Mouse (Mus musculus): ENCODE results near the gene Naa38.

The Naa38 gene

DNA sequence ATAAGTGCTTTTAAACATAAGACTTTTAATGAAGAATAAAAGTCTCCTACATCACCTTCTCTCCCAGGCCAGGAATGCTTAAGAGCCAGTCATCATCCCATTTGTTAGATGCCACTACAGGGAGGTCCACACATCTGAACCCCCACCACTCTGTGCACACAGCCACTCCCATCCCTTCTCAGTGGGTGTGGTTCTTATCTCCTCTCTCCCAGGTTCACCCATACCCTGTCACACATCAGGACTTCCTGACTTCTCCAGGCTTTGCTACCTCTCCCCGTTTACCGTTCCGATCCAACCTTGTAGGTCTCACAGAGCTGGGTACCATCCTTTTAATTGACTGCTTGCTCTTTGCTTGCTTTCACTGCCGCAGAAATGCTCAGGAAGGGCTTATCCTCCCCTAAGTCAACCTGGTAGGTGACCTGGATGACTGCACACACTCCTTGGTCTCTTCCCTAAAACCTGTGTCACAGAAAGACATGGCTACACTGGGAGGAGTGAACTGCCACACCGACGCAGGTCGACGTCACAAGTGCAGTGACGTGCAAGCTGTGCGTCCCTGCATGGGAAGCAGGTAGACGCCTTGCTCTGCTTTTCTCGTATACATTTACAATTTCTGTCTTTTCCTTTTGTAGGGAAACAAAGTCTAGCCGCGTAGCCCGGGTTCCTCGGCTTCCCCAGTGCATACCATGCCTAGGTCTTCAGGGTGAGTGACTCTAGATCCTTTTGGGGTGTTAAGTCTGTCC lies 21.9 kb upstream of the Naa38 start:
- no peak for DNase-seq

DNA sequence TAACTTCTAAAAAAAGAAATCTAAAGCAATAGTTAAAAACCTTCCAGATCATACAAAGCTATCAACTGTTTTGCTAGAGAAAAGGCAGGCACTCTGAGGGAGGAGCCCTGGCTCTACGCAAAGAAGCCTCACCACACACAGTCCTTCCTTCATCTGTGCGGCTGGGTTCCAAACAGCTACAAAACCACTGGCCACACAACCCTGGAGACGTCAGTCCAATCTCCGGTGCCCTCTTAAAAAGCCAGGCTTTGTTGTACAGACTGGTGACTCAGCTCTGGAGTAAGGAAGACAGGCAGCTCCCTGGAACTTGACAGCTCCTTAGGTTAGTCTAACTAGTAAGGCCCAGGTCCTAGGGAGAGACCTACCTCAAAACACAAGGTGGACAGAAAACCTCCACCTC lies 19.6 kb upstream of the Naa38 start:
- no peak for DNase-seq

DNA sequence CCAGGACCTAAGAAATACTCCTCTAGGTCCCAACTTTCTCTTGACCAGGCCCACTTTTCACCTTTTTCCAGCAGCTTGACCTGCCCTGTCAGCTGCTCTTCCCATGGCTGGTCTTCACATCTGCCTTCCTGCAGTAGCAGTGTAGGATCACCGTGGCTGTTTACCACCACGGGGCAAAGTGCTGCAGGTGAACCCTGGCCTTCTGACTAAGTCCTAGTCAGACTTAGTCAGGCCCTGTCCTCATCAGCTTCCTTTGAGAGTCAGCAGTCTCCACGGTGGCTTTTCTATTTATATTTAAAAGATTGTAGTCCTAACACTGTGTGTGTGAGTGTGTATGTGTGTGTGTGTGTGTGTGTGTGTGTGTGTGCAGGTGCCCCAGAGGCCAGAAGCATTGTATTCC lies 17.5 kb upstream of the Naa38 start:
- peak; percentile 71 to 92 for DNase-seq

DNA sequence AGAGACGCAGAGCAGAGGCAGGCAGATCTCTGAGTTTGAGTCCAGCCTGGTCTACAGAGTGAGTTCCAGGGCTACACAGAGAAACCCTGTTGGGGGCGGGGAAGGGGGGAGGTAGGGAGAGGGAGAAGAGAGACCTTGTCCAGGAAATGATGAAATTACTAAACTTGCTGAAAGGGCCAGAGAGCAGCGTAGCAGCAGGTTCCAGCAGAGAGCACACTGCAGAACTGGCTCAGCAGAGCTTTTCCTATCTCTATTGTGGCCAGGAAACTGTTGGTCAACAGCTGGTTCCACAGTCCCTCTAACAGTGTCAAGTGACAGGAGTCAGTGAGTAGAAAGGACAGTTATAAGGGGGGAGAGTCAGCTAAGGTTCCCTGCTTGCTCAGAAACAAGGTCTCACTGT lies 15.7 kb upstream of the Naa38 start:
- no peak for DNase-seq

DNA sequence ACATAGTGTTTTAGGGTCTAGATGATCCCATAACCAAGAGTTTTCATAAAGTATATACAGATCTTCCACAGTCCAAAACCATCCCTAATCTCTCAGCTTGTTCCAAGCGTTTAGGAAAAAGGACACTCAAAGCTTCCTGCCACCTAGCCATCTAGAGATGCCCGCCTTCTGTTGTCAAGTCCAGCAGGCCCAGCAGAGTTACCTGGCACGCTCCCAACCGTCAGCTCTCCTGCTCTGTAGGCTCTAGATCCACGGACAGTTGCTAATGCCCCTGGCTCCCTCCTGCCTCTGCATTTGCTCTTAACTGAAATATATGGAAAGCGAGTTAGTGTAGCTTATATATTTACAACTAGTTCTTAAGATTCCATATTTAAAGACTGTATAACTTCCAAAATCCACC lies 13.9 kb upstream of the Naa38 start:
- peak; percentile 74 to 77 for DNase-seq

DNA sequence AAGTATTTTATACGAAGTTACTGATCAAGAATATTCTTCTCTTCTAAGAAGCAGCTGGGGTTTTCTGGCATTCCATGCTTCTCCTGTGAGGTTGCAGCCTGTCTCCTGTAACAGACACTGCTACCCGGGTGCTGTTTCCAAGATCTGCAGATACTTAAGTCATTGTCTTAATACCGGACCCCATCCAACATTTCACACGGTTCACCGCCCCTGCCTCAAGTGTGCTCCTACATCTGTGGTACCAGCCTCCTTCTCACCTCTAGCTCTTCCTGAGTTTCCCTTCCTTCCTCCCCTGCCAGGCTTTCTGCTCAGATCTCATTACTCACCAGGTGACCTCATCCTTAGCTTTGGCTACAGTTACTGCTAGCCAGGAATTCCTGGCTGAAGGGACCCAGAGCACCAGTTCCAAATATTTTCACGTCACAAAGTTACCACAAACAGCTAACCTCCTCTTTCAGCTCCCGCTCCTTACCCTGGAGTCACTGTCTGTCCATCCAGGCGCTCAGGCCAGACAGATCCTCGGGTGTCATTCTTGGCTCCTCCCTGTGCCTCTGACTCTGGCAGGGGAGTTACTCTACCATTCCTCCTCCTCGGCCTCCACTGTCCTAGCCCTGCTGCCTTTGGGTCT lies 12.7 kb upstream of the Naa38 start:
- DNase-seq: peak in 1 of 2 experiments; percentile 40

DNA sequence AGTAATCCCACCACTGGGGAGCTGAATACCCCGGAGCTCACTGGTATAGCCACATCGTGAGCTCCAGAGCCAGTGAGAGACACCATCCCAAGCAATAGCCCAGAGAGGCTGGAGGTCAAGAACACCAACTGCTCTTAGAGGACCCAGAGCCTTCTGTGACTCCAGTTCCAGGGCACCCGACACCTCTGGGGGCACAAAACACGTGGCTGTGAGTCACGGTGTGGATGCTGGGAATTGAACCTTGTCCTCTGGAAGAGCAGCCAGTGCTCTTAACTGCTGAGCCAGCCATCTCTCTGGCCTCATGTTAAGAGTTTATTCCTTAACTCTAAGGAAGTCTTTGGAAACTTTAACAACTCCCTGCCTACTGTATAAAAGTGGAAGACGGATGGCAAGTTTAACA lies 10.3 kb upstream of the Naa38 start:
- DNase-seq: peak; percentile 81 to 93

DNA sequence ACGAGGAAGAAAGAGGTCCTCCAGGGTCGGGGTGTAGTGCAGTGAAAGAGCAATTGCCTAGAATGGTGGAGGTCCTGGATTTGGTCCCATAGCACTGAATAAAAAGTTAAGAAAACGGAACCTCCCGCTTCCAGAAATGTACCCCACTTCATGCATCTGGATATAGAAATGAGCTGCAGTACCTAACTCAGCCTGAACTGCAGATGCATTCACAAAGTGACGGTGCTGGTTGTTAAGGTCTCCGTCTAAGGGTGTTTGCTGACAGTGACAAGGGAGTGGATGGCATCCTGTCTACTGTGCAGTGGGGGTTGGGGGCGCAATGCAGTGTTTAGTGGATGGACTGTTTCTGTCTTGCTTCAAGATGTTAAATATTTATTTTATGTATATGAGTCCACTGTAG lies 8.5 kb upstream of the Naa38 start:
- DNase-seq: no peak

DNA sequence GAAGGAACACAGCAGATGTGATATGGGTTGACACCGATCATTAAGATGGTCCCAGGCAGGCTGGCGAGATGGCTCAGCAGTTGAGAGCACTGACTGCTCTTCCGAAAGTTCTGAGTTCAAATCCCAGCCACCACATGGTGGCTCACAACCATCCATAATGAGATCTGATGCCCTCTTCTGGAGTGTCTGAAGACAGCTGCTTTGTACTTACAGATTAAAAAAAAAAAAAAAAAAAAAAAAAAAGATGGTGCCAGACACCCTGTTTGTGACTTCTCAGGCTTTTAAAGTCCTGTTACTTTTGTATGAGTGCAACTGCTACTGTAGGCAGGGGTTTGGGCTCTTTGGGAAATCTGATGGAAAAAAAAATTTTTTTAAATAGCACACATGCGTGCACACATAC lies 6.6 kb upstream of the Naa38 start:
- DNase-seq: no peak

DNA sequence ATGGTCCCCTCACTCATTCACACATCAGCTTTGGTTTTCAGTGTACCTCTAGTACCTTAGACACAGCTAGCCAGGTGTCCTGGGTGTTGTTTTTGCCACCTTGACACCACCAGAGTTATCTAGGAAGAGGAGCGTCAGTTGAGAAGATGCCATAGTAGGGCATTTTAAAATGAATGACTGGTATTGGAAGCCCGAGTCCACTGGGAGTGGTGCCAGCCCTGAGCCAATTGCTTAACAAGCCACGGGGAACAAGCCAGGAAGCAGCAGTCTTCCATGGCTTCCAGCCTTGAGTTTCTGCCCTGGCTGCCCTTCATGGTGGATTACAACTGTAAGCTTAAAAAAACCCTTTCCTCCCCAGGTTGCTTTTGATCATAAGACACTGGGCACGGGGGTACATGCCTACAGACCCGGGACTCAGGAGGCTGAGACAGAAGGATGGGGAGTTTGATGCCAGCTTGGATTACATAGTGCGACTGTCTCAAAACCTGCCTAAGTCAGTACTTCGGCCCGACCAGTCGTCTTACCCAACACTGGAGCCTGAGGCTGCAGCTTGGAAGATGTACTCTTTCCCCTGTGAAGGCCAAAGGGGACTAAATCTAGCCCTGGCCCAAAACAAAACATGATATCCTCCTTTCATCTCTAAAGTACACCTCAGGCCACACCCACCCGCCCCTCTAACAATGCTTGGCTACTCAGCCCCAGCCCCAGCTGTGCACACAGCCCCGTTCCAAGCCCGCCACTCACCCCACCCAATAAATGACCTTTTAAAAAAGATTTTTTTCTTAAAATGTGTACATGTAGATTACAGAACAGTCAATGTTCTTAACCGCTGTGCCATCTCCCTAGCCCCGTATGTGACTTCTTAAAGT lies 5.5 kb upstream of the Naa38 start:
- peak; percentile 77 to 82 for DNase-seq

DNA sequence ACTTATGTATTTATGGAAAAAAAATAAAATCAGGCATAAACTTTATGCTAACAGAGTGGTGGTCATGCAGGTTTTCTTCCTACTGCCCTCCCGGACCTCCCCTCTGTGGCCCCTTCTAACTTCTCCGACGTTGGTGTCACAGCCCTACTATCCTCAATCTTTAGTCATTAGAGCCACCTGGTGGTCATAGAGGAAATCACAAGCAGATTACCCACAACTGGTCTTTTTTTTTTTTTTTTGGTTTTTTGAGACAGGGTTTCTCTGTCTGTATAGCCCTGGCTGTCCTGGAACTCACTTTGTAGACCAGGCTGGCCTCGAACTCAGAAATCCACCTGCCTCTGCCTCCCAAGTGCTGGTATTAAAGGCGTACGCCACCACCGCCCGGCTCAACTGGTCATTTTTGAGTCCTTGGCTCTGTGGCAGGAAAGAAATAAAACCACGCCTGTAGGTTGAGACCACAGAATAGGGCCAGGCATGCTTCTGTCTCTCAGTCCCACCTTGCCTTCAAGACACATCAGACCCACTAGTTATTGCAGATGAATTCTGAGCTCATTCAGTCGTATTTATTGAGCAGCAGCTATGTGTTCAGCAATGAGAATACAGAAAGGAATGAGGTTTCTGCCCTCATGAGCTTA lies 4.8 kb upstream of the Naa38 start:
- DNase-seq: peak in 1 of 2 experiments; percentile 92

DNA sequence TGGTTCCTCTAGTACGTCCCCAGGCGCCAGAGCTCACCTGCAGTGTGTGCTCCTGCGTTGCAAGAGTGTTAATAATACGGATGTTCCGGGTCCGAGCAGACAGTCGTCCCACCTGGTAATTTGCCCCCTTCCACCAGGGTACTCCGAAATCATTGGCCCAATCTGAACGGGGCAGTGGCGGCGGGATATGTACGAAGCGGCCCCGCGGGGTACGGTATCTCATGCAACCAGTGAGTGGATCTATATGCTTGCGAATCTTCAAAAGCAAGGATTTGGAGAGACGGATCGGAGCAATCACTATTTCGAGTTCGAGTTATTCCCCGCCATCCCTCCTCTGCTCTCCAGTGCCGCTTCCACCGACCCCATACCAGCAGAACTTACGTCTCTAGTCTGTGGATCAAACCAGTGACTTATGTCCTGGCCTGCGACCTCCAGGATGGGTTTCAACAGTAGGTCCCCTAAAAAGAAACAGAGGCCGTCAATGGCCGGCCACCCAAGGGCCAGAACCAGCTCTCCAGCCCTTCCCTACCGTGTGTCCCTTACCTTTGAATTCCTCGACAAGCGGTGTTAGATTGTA lies 608 bp upstream of the Naa38 start:
- peak in 1 of 2 experiments; percentile 30 for DNase-seq

DNA sequence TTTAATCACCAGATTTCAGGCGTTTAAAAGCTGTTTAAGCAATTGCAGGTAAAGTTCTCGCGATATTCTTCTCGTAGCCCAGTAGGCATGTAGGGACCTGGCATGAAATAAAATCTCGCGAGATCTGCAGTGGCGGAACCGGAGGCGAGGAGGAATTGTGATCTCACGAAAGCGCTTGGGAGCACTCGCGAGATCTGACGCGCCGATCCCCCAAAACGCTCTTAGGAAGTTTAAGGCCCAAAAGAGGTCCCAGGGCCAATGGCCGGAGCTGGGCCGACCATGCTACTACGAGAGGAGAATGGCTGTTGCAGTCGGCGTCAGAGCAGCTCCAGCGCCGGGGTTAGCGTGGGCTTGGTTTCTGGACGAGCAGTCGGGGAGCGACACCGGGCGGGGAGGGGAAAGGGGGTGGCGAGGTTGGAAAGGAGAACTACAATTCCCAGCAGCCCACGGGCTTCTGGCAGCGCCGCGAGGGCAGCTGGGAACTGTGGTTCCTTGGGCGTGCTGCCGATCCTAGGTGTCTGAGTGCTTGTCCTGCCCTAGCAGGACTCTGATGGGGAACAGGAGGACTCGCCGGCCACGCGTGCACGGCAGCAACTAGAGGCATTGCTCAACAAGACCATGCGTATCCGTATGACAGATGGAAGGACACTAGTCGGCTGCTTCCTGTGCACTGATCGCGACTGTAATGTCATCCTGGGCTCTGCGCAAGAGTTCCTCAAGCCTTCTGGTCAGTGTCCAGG lies 517 bp downstream of the Naa38 start:
- DNase-seq: peak; percentile 97 to 98

DNA sequence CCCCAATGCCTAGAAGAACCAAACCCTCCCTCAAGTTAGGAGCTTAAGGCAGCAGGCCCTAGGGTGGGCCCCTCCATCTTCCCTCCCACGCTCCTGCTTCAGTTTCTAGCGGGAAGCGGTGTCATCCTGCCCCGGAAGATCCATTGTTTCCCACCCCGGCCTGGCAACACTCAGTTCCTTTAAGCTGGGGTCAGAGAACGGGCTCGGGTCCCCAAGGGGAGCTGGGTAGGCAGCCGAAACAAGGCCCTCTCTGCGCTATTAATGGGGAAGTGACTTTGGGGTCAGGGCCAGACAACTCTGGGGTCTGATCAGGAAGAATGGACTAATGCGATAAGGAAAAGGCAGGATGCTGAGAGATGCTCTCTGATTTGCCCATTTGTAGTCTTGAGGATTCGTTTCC lies 1.5 kb downstream of the Naa38 start:
- peak; percentile 64 to 90 for DNase-seq

DNA sequence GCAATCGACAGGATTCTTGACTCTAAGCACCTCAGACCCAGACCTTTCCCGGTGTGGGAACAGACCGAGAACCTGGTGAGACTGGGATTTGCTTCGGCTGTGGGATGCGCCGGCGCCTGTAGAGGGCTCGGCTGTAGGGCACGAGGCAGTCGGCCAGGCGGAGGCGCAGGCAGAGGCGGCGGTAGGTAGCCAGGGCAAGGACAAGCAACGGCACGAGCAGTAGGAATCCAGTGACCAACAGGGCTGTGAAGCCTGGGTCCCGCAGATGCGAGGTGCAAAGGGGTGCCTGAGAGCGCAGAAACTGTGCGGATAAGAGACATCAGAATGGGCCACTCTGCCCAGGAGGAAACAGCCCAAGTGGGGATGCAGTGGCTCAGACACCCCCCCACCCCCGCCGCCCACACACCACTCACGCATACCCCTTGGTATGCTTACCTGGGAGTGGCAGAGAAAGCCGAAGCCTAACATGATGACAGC lies 2.3 kb downstream of the Naa38 start:
- DNase-seq: peak in 1 of 2 experiments; percentile 62

DNA sequence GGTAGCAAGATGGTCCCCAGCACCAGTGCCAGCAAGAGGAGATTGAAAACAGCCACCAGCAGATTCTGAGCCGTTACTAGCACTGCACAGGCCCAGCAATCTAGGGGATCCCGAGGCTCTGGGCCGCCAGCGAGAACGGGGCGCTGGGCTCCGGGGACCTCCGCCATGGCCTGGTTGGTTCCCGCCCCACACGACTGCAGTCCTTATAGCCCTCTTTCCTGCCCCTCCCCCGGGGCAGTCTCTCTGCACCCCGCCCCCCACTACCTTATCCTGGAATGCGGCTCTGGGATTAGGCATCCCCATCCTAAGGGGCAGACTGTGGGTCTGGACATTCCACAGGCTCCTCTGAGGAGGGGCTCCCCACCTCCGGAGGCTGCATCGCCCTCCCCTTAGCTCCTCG lies 2.8 kb downstream of the Naa38 start, which contains the start of gene Tmem88:
TSS of gene Tmem88 (minus strand) at position 176 of the 400 bp plus-strand sequence.
- DNase-seq: peak; percentile 76 to 85

DNA sequence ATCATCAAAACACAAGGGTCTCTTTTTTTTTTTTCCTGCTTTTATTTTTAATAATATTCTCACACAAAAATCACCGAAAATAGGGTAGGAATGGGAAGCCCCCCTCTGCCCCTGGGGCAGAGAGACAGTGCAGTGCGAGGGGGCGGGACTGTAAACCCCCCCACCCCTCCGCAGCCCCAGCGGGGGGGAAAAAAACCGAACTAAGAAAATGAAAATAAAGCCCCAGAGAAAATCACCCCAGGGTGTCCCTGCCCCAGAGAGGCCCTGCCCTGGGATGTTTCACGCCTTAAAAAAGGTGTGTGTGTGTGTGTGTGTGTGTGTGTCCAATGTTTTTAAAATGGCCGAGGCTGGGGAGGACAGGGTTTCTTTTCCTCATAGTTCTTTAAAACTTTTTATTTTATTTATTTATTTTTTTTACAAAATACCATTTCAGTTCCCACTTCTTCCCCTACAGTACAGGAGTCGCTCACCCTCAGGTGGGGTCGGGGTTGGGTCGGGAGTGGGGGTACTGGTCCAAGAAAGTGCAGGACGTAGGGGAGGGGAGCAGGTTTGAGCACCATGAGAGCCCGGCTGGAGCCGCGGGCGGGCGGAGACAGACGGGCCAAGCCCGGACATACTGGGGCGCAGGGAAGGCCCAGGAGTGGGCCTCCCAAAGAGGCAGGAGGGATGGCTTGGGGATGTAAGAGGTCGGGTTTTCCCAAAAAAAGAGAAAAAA lies 3.4 kb downstream of the Naa38 start:
- DNase-seq: peak in 1 of 2 experiments; percentile 55

DNA sequence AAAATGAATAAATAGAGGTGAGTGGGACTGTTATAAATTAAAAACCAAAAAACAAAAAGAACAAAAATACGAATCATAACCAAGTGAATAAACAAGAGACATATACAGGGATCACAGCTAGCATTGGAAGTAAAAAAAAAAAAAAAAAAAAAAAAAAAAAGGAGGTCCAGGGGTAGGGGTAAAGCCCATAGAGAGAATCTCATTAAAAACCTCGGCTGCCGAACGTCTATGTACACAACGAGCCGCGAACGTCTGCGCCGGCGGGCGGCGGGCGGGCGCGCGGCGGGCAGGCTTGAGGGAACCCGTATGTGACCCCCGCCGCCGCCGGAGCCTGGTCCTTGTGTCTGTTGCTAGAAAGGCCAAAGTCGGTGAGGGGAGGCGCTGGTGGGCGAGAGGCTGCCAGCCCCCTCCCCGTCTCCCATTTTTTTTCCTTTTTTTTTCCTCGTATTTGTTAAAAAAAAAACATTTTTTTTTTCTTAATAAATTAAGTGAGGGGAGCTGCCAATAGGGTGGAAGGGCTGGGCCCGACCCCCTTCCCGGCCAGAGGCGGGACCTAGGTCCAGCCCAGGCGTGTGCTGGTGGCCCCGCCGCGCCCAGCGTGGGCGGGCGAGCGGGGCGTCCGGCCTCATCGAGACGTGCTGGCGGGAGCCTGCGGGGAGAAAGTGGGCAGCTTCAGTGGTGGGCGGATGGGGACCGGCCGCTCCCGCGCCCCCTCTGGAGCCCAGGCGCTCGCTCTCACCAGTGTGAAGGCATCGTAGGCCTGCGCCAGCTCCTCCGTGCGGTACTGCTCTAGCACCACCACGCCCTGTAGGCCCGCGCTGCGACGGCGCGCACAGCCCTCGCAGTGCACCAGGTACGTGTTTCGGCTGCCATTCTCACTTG lies 4.2 kb downstream of the Naa38 start:
- DNase-seq: peak in 1 of 2 experiments; percentile 65

DNA sequence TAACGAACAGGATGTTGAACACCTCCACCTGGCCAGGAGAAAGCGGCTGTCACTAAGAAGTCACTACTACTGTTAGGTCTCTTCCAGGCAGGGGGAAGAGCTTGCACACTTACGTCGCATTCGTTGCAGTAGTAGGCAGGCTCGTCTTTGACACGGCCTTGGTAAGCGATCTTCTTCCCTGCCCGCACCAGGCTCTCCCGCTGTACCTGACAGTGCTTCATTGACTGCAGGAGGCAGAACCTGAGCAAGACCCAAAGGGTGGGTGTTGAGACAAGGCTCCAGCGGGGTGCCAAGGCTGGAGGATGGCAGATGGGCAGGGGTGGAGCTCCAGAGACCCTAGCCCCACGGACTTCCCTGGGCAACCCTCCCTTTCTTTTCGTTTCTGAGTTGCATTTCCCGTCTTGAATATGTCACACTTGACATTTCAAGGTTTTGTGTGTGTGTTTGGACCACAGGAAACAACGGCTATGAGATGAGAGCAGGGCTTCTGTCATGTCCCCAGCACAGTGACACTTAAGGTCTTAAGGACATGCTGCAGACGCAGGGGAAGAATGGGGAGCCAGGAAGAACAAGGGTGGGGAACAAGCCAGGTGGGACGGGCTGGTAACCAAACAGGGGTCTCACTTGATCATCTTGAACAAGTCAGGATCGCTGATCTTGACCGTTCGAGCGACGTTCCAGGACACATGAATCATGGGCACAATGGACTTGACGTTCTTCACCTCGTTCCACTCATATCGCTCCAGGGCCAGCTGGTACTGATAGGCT lies 5.0 kb downstream of the Naa38 start:
- peak in 1 of 2 experiments; percentile 55 for DNase-seq
